Mouse (Mus musculus) intestine, embryonic 15.5 days (tissue): ENCODE data around the gene 6030468B19Rik. TPM values are rescaled to one million over a fixed set of nuclear protein-coding genes. Genes with fewer than 3 reads are reported as not detected.

Source experiments
- ATAC-seq: fragments of 200-750 bp; cut with Nextera tagmentation; 2 replicates; pipeline ENCODE4 v1.8.0; 2017; ENCODE audit warnings: moderate TSS enrichment, moderate library complexity
- H3K27ac ChIP-seq: fragments of 300-500 bp; sonication (generic); 2 replicates; pipeline ENCODE4 v1.5.1; 2015; ENCODE audit warnings: mild to moderate bottlenecking, inconsistent platforms
- H3K27me3 ChIP-seq: fragments of 300-500 bp; sonication (generic); replicated peaks from 2 replicates; pipeline ENCODE4 v1.6.1; 2015; ENCODE audit warnings: inconsistent platforms
- H3K36me3 ChIP-seq: fragments of 300-500 bp; sonication (generic); 2 replicates; pipeline ENCODE4 v1.6.1; 2015; ENCODE audit warnings: inconsistent platforms
- H3K4me1 ChIP-seq: fragments of 300-500 bp; sonication (generic); replicated peaks from 2 replicates; pipeline ENCODE4 v1.6.1; 2015; ENCODE audit warnings: inconsistent platforms
- H3K4me2 ChIP-seq: fragments of 300-500 bp; sonication (generic); replicated peaks from 2 replicates; pipeline ENCODE4 v1.6.1; 2015; ENCODE audit warnings: mild to moderate bottlenecking, inconsistent platforms
- H3K4me3 ChIP-seq: fragments of 300-500 bp; sonication (generic); replicated peaks from 2 replicates; pipeline ENCODE4 v1.5.1; 2015; ENCODE audit warnings: inconsistent platforms
- H3K9ac ChIP-seq: fragments of 300-500 bp; sonication (generic); 2 replicates; pipeline ENCODE4 v1.6.1; 2015; ENCODE audit warnings: inconsistent platforms
- H3K9me3 ChIP-seq: fragments of 300-500 bp; sonication (generic); 2 replicates; pipeline ENCODE4 v1.6.1; 2016; ENCODE audit warnings: inconsistent platforms
- WGBS: fragments of 180-500 bp; shearing (Covaris S2); methylation state at CpG from one replicate; pipeline ENCODE4 v1.1.7; 2015; 5-methylcytosine and 5-hydroxymethylcytosine counted together
- polyA plus RNA-seq: library from polyadenylated mRNA; unstranded; fragments of >200 nt; fragmentation: Nextera tagmentation; extraction: Ambion mirVana; gene quantifications from 2 replicates; pipeline ENCODE4 v1.2.1, GENCODE M21; 2015

The 6030468B19Rik gene
- polyA plus RNA-seq: 1.1 and 1.2 TPM in 2 replicates

GRCm38 (mm10) chr11:117797511-117798159, at the start of gene 6030468B19Rik:
Gene 6030468B19Rik, plus strand, starts transcription at chr11:117797660.
- WGBS: 53% methylated on average over 9 of the region's 9 CpGs
- H3K9ac ChIP-seq: no peak within 1 kb of the TSS
- peaks cover 15% of the 10 kb centered on the region for H3K4me1 ChIP-seq
- H3K27ac ChIP-seq: 0 out of 2 replicates have a peak within 1 kb of the TSS, but pooled peaks have one; percentile 1
- no peaks in the 10 kb centered on the region for H3K27me3 ChIP-seq
- H3K4me3 ChIP-seq: no peak within 1 kb of the TSS
- no peaks in the 10 kb centered on the region for H3K36me3 ChIP-seq
- H3K9me3 ChIP-seq: no peaks in the 10 kb centered on the region
- H3K4me2 ChIP-seq: no peak within 1 kb of the TSS
- peak; percentile 60 for ATAC-seq

- Histone ChIP-seq H3K4me2 (no peak overlapping the region), H3K9me3 (no peaks in the 10 kb centered on the region), H3K36me3 (peaks cover 35% of the 10 kb centered on the region), H3K27me3 (no peaks in the 10 kb centered on the region), H3K4me3 (no peak overlapping the region), H3K27ac (no peak overlapping the region), H3K4me1 (no peaks in the 10 kb centered on the region), H3K9ac (no peak overlapping the region)
- 85% methylated on average over 4 of the region's 4 CpGs for WGBS
- ATAC-seq: no peak
Observed at GRCm38 (mm10) chr11:117748628-117749027, 48.8 kb upstream of the 6030468B19Rik start.

GRCm38 (mm10) chr11:117749414-117749813, 48.0 kb upstream of the 6030468B19Rik start:
- Histone ChIP-seq H3K36me3 (peaks cover 35% of the 10 kb centered on the region), H3K27me3 (no peaks in the 10 kb centered on the region), H3K27ac (no peak overlapping the region), H3K4me1 (no peaks in the 10 kb centered on the region), H3K4me2 (no peak overlapping the region), H3K9me3 (no peaks in the 10 kb centered on the region), H3K9ac (no peak overlapping the region), H3K4me3 (no peak overlapping the region)
- 91% methylated on average over 10 of the region's 10 CpGs for WGBS
- no peak for ATAC-seq

- Histone ChIP-seq H3K4me3 (no peak overlapping the region), H3K9me3 (no peaks in the 10 kb centered on the region), H3K4me2 (no peak overlapping the region), H3K27ac (no peak overlapping the region), H3K36me3 (peaks cover 45% of the 10 kb centered on the region), H3K4me1 (no peaks in the 10 kb centered on the region), H3K27me3 (no peaks in the 10 kb centered on the region), H3K9ac (no peak overlapping the region)
- WGBS: 86% methylated on average over 6 of the region's 6 CpGs
- no peak for ATAC-seq
Observed at GRCm38 (mm10) chr11:117751544-117751943, 45.9 kb upstream of the 6030468B19Rik start.

- Histone ChIP-seq H3K9me3 (no peaks in the 10 kb centered on the region), H3K4me2 (no peak overlapping the region), H3K4me1 (no peaks in the 10 kb centered on the region), H3K9ac (no peak overlapping the region), H3K27ac (no peak overlapping the region), H3K27me3 (no peaks in the 10 kb centered on the region), H3K4me3 (no peak overlapping the region), H3K36me3 (peaks cover 52% of the 10 kb centered on the region)
- WGBS: 96% methylated on average over 7 of the region's 7 CpGs
- no peak for ATAC-seq
Observed at GRCm38 (mm10) chr11:117755891-117756290, 41.6 kb upstream of the 6030468B19Rik start.

- ATAC-seq: no peak
Observed at GRCm38 (mm10) chr11:117759267-117759666, 38.2 kb upstream of the 6030468B19Rik start.

GRCm38 (mm10) chr11:117760374-117761119, 36.9 kb upstream of the 6030468B19Rik start:
- Histone ChIP-seq H3K4me1 (no peaks in the 10 kb centered on the region), H3K36me3 (peaks cover 46% of the 10 kb centered on the region), H3K27ac (no peak overlapping the region), H3K4me3 (no peak overlapping the region), H3K9me3 (no peaks in the 10 kb centered on the region), H3K4me2 (no peak overlapping the region), H3K9ac (no peak overlapping the region), H3K27me3 (no peaks in the 10 kb centered on the region)
- 90% methylated on average over 26 of the region's 26 CpGs for WGBS
- ATAC-seq: no peak

More at GRCm38 (mm10) chr11:117759267-117759666, 38.2 kb upstream of the 6030468B19Rik start:
- WGBS: 88% methylated on average over 10 of the region's 10 CpGs
- Histone ChIP-seq H3K4me2 (no peak overlapping the region), H3K27me3 (no peaks in the 10 kb centered on the region), H3K9me3 (no peaks in the 10 kb centered on the region), H3K9ac (no peak overlapping the region), H3K27ac (no peak overlapping the region), H3K4me1 (no peaks in the 10 kb centered on the region), H3K4me3 (no peak overlapping the region), H3K36me3 (peaks cover 52% of the 10 kb centered on the region)

- Histone ChIP-seq H3K36me3 (peaks cover 38% of the 10 kb centered on the region), H3K27me3 (no peaks in the 10 kb centered on the region), H3K27ac (no peak overlapping the region), H3K9me3 (no peaks in the 10 kb centered on the region), H3K4me2 (no peak overlapping the region), H3K9ac (no peak overlapping the region), H3K4me3 (no peak overlapping the region), H3K4me1 (no peaks in the 10 kb centered on the region)
- ATAC-seq: no peak
- WGBS: 83% methylated on average over 13 of the region's 13 CpGs
Observed at GRCm38 (mm10) chr11:117761801-117762200, 35.7 kb upstream of the 6030468B19Rik start.

GRCm38 (mm10) chr11:117762246-117762645, 35.2 kb upstream of the 6030468B19Rik start:
- Histone ChIP-seq H3K27me3 (no peaks in the 10 kb centered on the region), H3K27ac (no peak overlapping the region), H3K9ac (no peak overlapping the region), H3K9me3 (no peaks in the 10 kb centered on the region), H3K36me3 (peaks cover 37% of the 10 kb centered on the region), H3K4me3 (no peak overlapping the region), H3K4me2 (no peak overlapping the region), H3K4me1 (no peaks in the 10 kb centered on the region)
- ATAC-seq: no peak
- WGBS: 87% methylated on average over 12 of the region's 12 CpGs

GRCm38 (mm10) chr11:117764319-117764718, 33.1 kb upstream of the 6030468B19Rik start:
- 90% methylated on average over 9 of the region's 9 CpGs for WGBS
- Histone ChIP-seq H3K4me1 (peaks cover 5% of the 10 kb centered on the region), H3K9ac (no peak overlapping the region), H3K27me3 (no peaks in the 10 kb centered on the region), H3K4me2 (no peak overlapping the region), H3K4me3 (no peak overlapping the region), H3K36me3 (peaks cover 21% of the 10 kb centered on the region), H3K27ac (no peak overlapping the region), H3K9me3 (no peaks in the 10 kb centered on the region)
- no peak for ATAC-seq

GRCm38 (mm10) chr11:117765361-117765760, 32.1 kb upstream of the 6030468B19Rik start:
- Histone ChIP-seq H3K27me3 (no peaks in the 10 kb centered on the region), H3K4me3 (no peak overlapping the region), H3K4me1 (peaks cover 10% of the 10 kb centered on the region), H3K9ac (no peak overlapping the region), H3K9me3 (no peaks in the 10 kb centered on the region), H3K27ac (no peak overlapping the region), H3K36me3 (peaks cover 12% of the 10 kb centered on the region), H3K4me2 (no peak overlapping the region)
- WGBS: 92% methylated on average over 5 of the region's 5 CpGs
- ATAC-seq: no peak

GRCm38 (mm10) chr11:117766275-117766674, 31.2 kb upstream of the 6030468B19Rik start:
- Histone ChIP-seq H3K9me3 (no peaks in the 10 kb centered on the region), H3K27me3 (no peaks in the 10 kb centered on the region), H3K36me3 (peaks cover 6% of the 10 kb centered on the region), H3K9ac (no peak overlapping the region), H3K4me1 (peaks cover 13% of the 10 kb centered on the region), H3K4me3 (no peak overlapping the region), H3K27ac (no peak overlapping the region), H3K4me2 (no peak overlapping the region)
- WGBS: 80% methylated on average over 3 of the region's 3 CpGs
- ATAC-seq: no peak
